Mouse (Mus musculus) myocyte (in vitro differentiated cells): ENCODE results near the gene Tmem63b.

Experiments
- MAX ChIP-seq: IDR thresholded peaks from one replicate; pipeline ENCODE4 v1.6.1; 2011; ENCODE audit warnings: low read depth, mild to moderate bottlenecking, control low read depth
- MYOG ChIP-seq, 3 experiments: IDR thresholded peaks; one replicate each; pipeline ENCODE4 v1.6.1; 2011; ENCODE audit warnings: control low read depth in 2 of 3, low read depth in 2 of 3, mild to moderate bottlenecking in 2 of 3; ENCODE audit not compliant: insufficient read length in 2 of 3, control insufficient read depth in 1 of 3, insufficient read depth in 1 of 3
- POLR2A ChIP-seq: IDR thresholded peaks from one replicate; pipeline ENCODE4 v1.6.1; 2011; ENCODE audit warnings: low read depth, mild to moderate bottlenecking, control low read depth, moderate library complexity; ENCODE audit not compliant: insufficient read length
- POLR2AphosphoS2 ChIP-seq: IDR thresholded peaks from one replicate; pipeline ENCODE4 v1.6.1; 2011; ENCODE audit warnings: low read depth, control low read depth; ENCODE audit not compliant: insufficient read length

DNA sequence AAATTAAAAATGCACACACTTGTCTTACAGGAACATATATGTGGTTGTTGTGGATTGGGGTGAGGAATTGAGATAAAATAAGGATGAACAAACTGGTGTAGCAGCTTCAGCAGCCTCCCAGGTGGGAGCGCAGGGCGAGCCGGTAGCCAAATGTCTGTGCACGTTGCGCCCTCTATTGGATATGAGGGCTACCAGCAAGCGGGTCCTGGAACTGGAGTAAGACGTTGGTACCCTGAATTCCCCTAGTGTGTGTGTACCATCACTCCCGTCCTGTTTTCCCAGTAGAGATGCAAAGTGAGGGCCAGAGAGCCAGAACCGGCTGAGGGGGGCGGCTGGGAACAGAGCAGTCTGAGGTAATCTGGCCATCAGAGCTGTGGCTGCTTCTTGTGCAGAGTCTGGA is 31.6 kb upstream of the Tmem63b start:
- TF ChIP-seq MYOG (IDR thresholded peaks at IDR 0.05; ENCODE audit: control insufficient read depth in 1 of 3, insufficient read depth in 1 of 3, insufficient read length in 2 of 3, low read depth in 2 of 3) = no peak
- TF ChIP-seq POLR2A = no peak
- TF ChIP-seq MAX = no peak
- no peak for TF ChIP-seq POLR2AphosphoS2
